Mouse (Mus musculus) CH12.LX (cell line): ENCODE measurements around the gene Tns4. TPM values are rescaled to one million over a fixed set of nuclear protein-coding genes. Genes with fewer than 3 reads are reported as not detected.

Experiments
- DNase-seq: peaks from one replicate; pipeline ENCODE4 v3.0.0-alpha.2; 2013; ENCODE audit errors: extremely low read depth
- H3K27ac ChIP-seq: 2 replicates; pipeline ENCODE4 v1.5.1; 2012; ENCODE audit warnings: low read depth, mild to moderate bottlenecking, control low read depth, moderate library complexity; ENCODE audit not compliant: insufficient read depth
- H3K27me3 ChIP-seq: replicated peaks from 2 replicates; pipeline ENCODE3; 2012; ENCODE audit warnings: inconsistent platforms
- H3K36me3 ChIP-seq, 2 experiments: replicated peaks in 1 of 2; 2 replicates each; pipeline versions ENCODE3 to v1.6.1; 2012; ENCODE audit warnings: inconsistent platforms in 1 of 2, low read length in 1 of 2, mild to moderate bottlenecking in 1 of 2, mixed read lengths in 1 of 2, moderate library complexity in 1 of 2; ENCODE audit not compliant: control insufficient read depth in 1 of 2, insufficient read depth in 1 of 2
- H3K4me1 ChIP-seq, 2 experiments: 2 replicates each; pipeline ENCODE4 v1.6.1; 2012; ENCODE audit warnings: inconsistent platforms in 1 of 2, moderate library complexity in 1 of 2; ENCODE audit not compliant: insufficient read depth in 2 of 2, control insufficient read depth in 1 of 2
- H3K4me2 ChIP-seq: 2 replicates; pipeline ENCODE4 v1.6.1; 2012; ENCODE audit warnings: low read depth, mild to moderate bottlenecking, control low read depth; ENCODE audit not compliant: poor library complexity, insufficient read depth, severe bottlenecking
- H3K4me3 ChIP-seq, 3 experiments: fragments of 150-350 bp in 1 of 3; sonication (generic) in 1 of 3; replicated peaks in 1 of 3; 2 replicates each; pipeline versions ENCODE3 to v1.5.1; 2011 to 2012; ENCODE audit warnings: low read depth in 2 of 3, low read length in 2 of 3, mild to moderate bottlenecking in 2 of 3, moderate library complexity in 2 of 3, control low read depth in 1 of 3, improper control_type of control experiment in 1 of 3, inconsistent platforms in 1 of 3, mixed read lengths in 1 of 3; ENCODE audit not compliant: poor library complexity in 1 of 3
- H3K79me2 ChIP-seq: replicated peaks from 2 replicates; pipeline ENCODE4 v1.6.1; 2012; ENCODE audit warnings: mild to moderate bottlenecking, moderate library complexity; ENCODE audit not compliant: control insufficient read depth, poor library complexity, insufficient read depth, severe bottlenecking; ENCODE audit errors: extremely low read depth
- H3K9ac ChIP-seq: 2 replicates; pipeline ENCODE4 v1.6.1; 2012; ENCODE audit warnings: low read depth, mild to moderate bottlenecking, control low read depth, moderate library complexity; ENCODE audit not compliant: insufficient read depth
- H3K9me3 ChIP-seq: replicated peaks from 2 replicates; pipeline ENCODE3; 2012; ENCODE audit warnings: low read length, inconsistent platforms, mixed read lengths
- CTCF ChIP-seq, 2 experiments: IDR thresholded peaks in 1 of 2; conservative IDR thresholded peaks in 1 of 2; 2 replicates each; pipeline ENCODE4 v1.5.1; 2011 to 2012; ENCODE audit warnings: low read depth in 2 of 2, low read length in 2 of 2, improper control_type of control experiment in 1 of 2, inconsistent platforms in 1 of 2, mild to moderate bottlenecking in 1 of 2, moderate library complexity in 1 of 2
- NELFE ChIP-seq: IDR thresholded peaks from 2 replicates; pipeline ENCODE4 v1.6.1; 2011; ENCODE audit warnings: low read depth, low read length, improper control_type of control experiment
- POLR2A ChIP-seq: IDR thresholded peaks from 2 replicates; pipeline ENCODE4 v1.6.1; 2011; ENCODE audit warnings: low read depth, mild to moderate bottlenecking, improper control_type of control experiment, low read length
- POLR2AphosphoS2 ChIP-seq: IDR thresholded peaks from 2 replicates; pipeline ENCODE4 v1.6.1; 2011; ENCODE audit warnings: low read depth, low read length, improper control_type of control experiment
- RAD21 ChIP-seq: IDR thresholded peaks from 2 replicates; pipeline ENCODE4 v1.6.1; 2011; ENCODE audit warnings: low read depth, mild to moderate bottlenecking, low read length, improper control_type of control experiment, moderate library complexity
- SMC3 ChIP-seq: IDR thresholded peaks from 2 replicates; pipeline ENCODE4 v1.6.1; 2011; ENCODE audit warnings: low read depth, low read length, improper control_type of control experiment
- TBP ChIP-seq: conservative IDR thresholded peaks from 2 replicates; pipeline ENCODE4 v1.6.1; 2011; ENCODE audit warnings: low read depth, low read length, improper control_type of control experiment
- UBTF ChIP-seq: IDR thresholded peaks from 2 replicates; pipeline ENCODE4 v1.6.1; 2012; ENCODE audit warnings: low read depth, mild to moderate bottlenecking, inconsistent platforms, low read length, improper control_type of control experiment, moderate library complexity
- ZKSCAN1 ChIP-seq: IDR thresholded peaks from 2 replicates; pipeline ENCODE4 v1.6.1; 2012; ENCODE audit warnings: low read depth, inconsistent platforms, low read length, improper control_type of control experiment, borderline replicate concordance
- ZNF384 ChIP-seq: IDR thresholded peaks from 2 replicates; pipeline ENCODE4 v1.6.1; 2012; ENCODE audit warnings: low read depth, low read length, improper control_type of control experiment, inconsistent platforms
- dilution Hi-C: fragments of 300-500 bp; cut with MboI; formaldehyde crosslinking; loops from 2 replicates; pipeline ENCODE4 v1.14.3; 2020; ENCODE audit warnings: low sequenced_read_pairs; ENCODE audit not compliant: extremely low pct_unique_long_range_greater_than_20kb, extremely low pct_ligation_motif_present
- in situ Hi-C: fragments of 300-500 bp; cut with MboI; formaldehyde crosslinking; loops from 3 replicates; pipeline ENCODE4 v1.14.3; 2019; ENCODE audit warnings: low sequenced_read_pairs, low pct_ligation_motif_present, low pct_unique_long_range_greater_than_20kb, mixed read lengths
- polyA plus RNA-seq: library from polyadenylated mRNA; unstranded; fragments of >175 nt; gene quantifications from 2 replicates; pipeline ENCODE4 v1.2.1, GENCODE M21; 2012; ENCODE audit warnings: low read depth; ENCODE audit not compliant: insufficient read length
- total RNA-seq, 2 experiments: library from RNA; depleted of rRNA; stranded (reverse); fragments of 300-350 nt in 1 of 2; fragments of >200 nt in 1 of 2; gene quantifications; 2 replicates each; pipeline ENCODE4 v1.2.3; 2012 to 2014

Gene Tns4
- total and polyA plus RNA-seq, 3 experiments, result 0.04 to 0.11 TPM; not detected in 1

DNA sequence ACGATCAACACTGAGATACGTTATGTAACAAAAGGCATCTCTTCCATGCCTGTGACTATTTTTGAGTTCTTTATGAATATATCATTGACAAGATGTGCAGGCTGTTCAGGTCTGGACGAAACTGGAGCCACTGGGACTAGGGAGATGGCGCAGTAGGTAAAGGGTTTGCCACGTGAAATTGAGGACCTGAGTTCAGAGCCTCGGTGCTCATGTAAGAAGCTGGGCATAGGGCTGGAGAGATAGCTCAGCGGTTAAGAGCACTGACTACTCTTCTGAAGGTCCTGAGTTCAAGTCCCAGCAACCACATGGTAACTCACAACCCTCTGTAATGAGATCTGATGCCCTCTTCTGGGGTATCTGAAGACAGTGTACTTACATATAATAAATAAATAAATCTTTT, 22.5 kb upstream of the Tns4 start:
- DNase-seq, result no peak
- peaks cover 4% of the 10 kb centered on the region for H3K27me3 ChIP-seq
- no peaks in the 10 kb centered on the region for H3K79me2 ChIP-seq
- TF ChIP-seq TBP (0 out of 2 replicates have a peak, but pooled peaks have one; percentile 66), POLR2AphosphoS2 (no peak)
- TF ChIP-seq, all 38 proteins: peak for 1
- Histone ChIP-seq H3K9ac (no peak overlapping the region), H3K4me1 (0 out of 4 replicates have a peak, but pooled peaks cover 2 to 3% of the 10 kb centered on the region in 2 experiments), H3K27ac (no peak overlapping the region), H3K9me3 (peaks cover 6% of the 10 kb centered on the region), H3K36me3 (no peaks in the 10 kb centered on the region), H3K4me3 (no peak overlapping the region), H3K4me2 (no peak overlapping the region)
- in situ Hi-C loops, result no loop called here
- dilution Hi-C loops, result no loop called here

DNA sequence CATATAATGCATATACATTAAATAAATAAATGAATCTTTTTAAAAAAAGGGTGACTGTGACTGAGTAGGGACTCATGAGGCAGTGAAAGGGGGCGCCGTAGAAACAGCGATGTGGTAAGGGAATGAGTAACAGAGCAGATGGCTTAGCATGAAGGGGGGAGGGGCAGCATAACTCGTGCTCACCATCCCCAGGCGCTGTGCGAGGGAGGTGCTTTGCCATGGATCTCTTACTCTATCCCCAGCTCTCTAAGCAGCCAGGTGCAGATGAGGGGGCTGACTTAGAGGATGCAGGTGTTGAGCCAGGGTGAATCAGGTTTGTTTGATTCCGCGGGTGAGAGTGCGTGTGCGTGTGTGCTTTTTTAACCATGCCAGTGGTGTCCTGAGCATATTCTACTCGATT, 22.0 kb upstream of the Tns4 start:
- H3K4me3 ChIP-seq, result no peak overlapping the region
- no peak overlapping the region for H3K27ac ChIP-seq
- H3K79me2 ChIP-seq, result no peaks in the 10 kb centered on the region
- in situ Hi-C loops (no loop called here), dilution Hi-C loops (no loop called here)
- TF ChIP-seq NELFE (no peak), ZNF384 (no peak)
- H3K9me3 ChIP-seq, result peaks cover 6% of the 10 kb centered on the region
- DNase-seq, result peak; percentile 42
- H3K9ac ChIP-seq, result no peak overlapping the region
- H3K27me3 ChIP-seq, result peaks cover 4% of the 10 kb centered on the region
- no peaks in the 10 kb centered on the region for H3K36me3 ChIP-seq
- H3K4me2 ChIP-seq, result no peak overlapping the region
- H3K4me1 ChIP-seq, result 0 out of 4 replicates have a peak, but pooled peaks cover 2 to 3% of the 10 kb centered on the region in 2 experiments

DNA sequence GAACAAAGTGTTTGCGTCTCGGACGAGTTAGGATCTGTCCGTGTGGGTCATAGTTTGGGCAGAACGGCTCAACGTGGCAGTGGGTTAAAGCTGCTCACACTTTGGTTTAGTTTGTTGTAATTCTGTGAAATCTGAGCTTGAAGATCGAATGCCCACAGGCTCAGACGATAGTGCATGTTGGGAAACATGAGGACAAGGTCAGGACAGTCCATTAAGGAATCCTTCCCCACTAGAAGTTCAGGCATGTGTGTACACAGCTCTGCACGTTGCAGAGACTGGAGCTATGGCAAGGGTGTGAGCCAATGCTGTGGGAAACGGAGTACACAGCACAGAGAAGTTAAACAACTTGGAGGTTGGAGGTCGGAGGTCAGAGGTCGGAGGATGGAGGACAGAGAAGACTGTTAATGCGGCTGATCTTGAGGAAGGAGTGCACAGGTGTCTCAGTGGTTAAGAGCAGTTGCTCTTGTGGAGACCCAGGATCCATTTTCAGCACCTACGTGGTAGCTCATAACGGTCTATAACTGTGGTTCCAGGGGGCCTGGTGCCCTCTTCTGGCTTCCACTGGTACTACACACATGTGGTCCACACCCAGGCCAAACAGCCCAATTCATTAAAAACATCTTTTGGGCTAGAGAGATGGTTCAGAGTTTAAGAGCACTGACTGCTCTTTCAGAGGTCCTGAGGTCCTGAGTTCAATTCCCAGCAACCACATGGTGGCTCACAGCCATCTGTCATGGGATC, 21.4 kb upstream of the Tns4 start:
- H3K4me2 ChIP-seq, result no peak overlapping the region
- no peak for DNase-seq
- in situ Hi-C loops, result no loop called here
- TF ChIP-seq ZKSCAN1 (no peak), CTCF (conservative IDR thresholded peaks at IDR 0.05 in 1 of 2, IDR thresholded peaks at IDR 0.05 in 1 of 2; ENCODE audit: low read depth in 2 of 2, low read length in 2 of 2) (peak; percentile 48 to 52), RAD21 (peak; percentile 35), UBTF (no peak), POLR2A (no peak), SMC3 (peak; percentile 20)
- no peak overlapping the region for H3K27ac ChIP-seq
- no peaks in the 10 kb centered on the region for H3K79me2 ChIP-seq
- no peak overlapping the region for H3K9ac ChIP-seq
- peaks cover 2% of the 10 kb centered on the region for H3K27me3 ChIP-seq
- 0 out of 4 replicates have a peak, but pooled peaks cover 2 to 3% of the 10 kb centered on the region in 2 experiments for H3K4me1 ChIP-seq
- H3K9me3 ChIP-seq, result peaks cover 6% of the 10 kb centered on the region
- dilution Hi-C loops, result no loop called here
- no peaks in the 10 kb centered on the region for H3K36me3 ChIP-seq
- no peak overlapping the region for H3K4me3 ChIP-seq
